Mouse (Mus musculus) gastrocnemius, adult 2 months (tissue): Measurements from ENCODE around the gene Baiap2. TPM values are rescaled to one million over a fixed set of nuclear protein-coding genes. Genes with fewer than 3 reads are reported as not detected.
A peak's percentile ranks its signal among the peaks of the same experiment; 100 is the strongest.

ENCODE experiments used
- DNase-seq: peaks from one replicate; pipeline ENCODE4 v3.0.0; 2022
- H3K27ac ChIP-seq: fragments of 200-600 bp; 2 replicates; pipeline ENCODE4 v1.8.1; 2022; ENCODE audit warnings: mild to moderate bottlenecking
- H3K4me3 ChIP-seq: fragments of 200-600 bp; 2 replicates; pipeline ENCODE4 v1.8.1; 2022; ENCODE audit warnings: mild to moderate bottlenecking, moderate library complexity
- CTCF ChIP-seq: fragments of 200-600 bp; IDR thresholded peaks from 2 replicates; pipeline ENCODE4 v1.8.1; 2022; ENCODE audit warnings: antibody characterized with exemption, mild to moderate bottlenecking, moderate library complexity
- intact Hi-C: fragments of 180-260 bp; cut with DNase I; formaldehyde crosslinking; loops from one replicate; pipeline ENCODE4 v1.15.1; 2025
- total RNA-seq, 2 experiments: library from RNA; stranded (reverse); gene quantifications; 2 replicates each; pipeline ENCODE4 v1.2.3; 2021

The Baiap2 gene
- total RNA-seq, 2 experiments from 2014 or later, result 1.5 to 2.0 TPM

GRCm38 (mm10) chr11:119929603-119930265 lies 12.8 kb upstream of the Baiap2 start:
- DNase-seq, result no peak
- no peak for TF ChIP-seq CTCF
- intact Hi-C loops, result no loop called here
- peak overlapping the region; percentile 48 for H3K27ac ChIP-seq
- no peak overlapping the region for H3K4me3 ChIP-seq

DNA sequence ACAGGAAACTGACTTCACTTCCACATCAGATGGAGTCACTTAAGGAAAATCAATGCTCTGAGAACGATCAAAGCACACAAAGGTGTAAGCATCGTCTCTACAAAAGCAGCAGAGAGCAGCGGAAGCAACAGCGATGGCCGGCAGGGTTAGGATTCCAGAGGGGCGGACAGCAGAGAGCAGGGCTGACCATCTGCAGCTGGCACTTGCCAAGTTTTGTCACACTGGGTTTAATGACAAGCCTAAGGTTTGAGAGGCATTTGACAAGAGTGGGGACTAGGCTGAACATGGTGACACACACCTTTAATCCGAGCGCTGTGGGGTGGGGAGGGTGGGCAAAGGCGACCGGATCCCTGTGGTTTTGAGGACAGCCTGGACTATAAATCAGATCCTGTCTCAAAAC lies 10.8 kb upstream of the Baiap2 start:
- Histone ChIP-seq H3K4me3 (no peak overlapping the region), H3K27ac (peak overlapping the region; percentile 40)
- DNase-seq, result no peak
- intact Hi-C loops, result no loop called here
- no peak for TF ChIP-seq CTCF

DNA sequence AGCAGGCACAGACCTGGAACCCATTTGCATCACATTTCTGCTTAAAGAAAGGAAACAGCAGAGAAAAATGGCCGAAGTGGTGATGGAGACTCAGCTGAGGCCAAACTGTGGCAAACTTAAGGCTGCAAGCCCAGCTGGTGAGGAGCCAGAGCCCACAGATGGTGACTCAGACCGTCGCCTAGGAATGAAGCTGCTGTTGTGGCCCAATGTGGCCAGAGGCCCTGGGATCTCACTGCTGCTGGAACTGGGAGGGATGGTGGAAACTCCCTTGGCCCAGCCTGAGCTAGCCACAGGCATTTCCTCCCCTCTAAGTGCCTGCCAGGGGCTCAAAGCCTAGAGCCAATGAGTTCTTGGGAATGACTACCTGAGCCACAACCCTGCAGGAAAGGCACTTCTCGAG lies 9.4 kb upstream of the Baiap2 start:
- no peak overlapping the region for H3K4me3 ChIP-seq
- peak overlapping the region; percentile 49; the same call in 1 of the 2 replicates for H3K27ac ChIP-seq
- intact Hi-C loops, result loop anchor here (1.0 kb wide), 1 partner anchor 13 kb away; no protein-coding TSS in a partner anchor
- TF ChIP-seq CTCF, result no peak
- peak; percentile 76 for DNase-seq

- H3K27ac ChIP-seq, result peak overlapping the region; percentile 49; the same call in 1 of the 2 replicates
- no peak for TF ChIP-seq CTCF
- intact Hi-C loops, result loop anchor here (1.0 kb wide), 1 partner anchor 14 kb away; no protein-coding TSS in a partner anchor
- DNase-seq, result no peak
- H3K4me3 ChIP-seq, result no peak overlapping the region
Observed at GRCm38 (mm10) chr11:119933819-119934583, 8.6 kb upstream of the Baiap2 start.

GRCm38 (mm10) chr11:119934773-119935172 lies 7.8 kb upstream of the Baiap2 start:
- no peak for TF ChIP-seq CTCF
- Histone ChIP-seq H3K27ac (no peak overlapping the region), H3K4me3 (no peak overlapping the region)
- DNase-seq, result no peak
- intact Hi-C loops, result loop anchor here (1.0 kb wide), 1 partner anchor 57 kb away; no protein-coding TSS in a partner anchor

DNA sequence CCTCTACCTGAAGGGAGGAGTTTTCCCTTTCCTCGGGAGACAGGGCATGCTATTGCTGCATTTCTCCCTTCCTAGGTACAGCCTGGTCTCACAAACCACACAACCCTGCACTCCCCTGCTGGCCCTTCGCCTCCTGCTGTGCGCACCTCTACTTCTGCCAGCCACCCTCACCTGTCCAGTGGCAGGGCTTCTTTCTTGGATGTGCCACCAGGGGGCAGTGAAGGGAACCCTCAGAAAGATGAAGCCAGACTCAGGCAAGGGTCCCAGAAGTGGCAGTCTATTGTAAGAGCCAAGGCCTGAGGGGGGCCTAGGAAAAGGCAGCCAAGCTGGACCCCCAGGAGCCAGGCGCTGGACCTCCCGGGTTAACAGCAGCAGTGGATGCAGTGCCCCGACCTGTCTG lies 7.1 kb upstream of the Baiap2 start:
- Histone ChIP-seq H3K4me3 (no peak overlapping the region), H3K27ac (no peak overlapping the region)
- TF ChIP-seq CTCF, result peak; percentile 88
- peak; percentile 80 for DNase-seq
- intact Hi-C loops, result loop anchor here (1.0 kb wide), 1 partner anchor 56 kb away; no protein-coding TSS in a partner anchor

- TF ChIP-seq CTCF, result no peak
- Histone ChIP-seq H3K4me3 (no peak overlapping the region), H3K27ac (no peak overlapping the region)
- DNase-seq, result no peak
- intact Hi-C loops, result no loop called here
Observed at GRCm38 (mm10) chr11:119936456-119936855, 6.1 kb upstream of the Baiap2 start.

DNA sequence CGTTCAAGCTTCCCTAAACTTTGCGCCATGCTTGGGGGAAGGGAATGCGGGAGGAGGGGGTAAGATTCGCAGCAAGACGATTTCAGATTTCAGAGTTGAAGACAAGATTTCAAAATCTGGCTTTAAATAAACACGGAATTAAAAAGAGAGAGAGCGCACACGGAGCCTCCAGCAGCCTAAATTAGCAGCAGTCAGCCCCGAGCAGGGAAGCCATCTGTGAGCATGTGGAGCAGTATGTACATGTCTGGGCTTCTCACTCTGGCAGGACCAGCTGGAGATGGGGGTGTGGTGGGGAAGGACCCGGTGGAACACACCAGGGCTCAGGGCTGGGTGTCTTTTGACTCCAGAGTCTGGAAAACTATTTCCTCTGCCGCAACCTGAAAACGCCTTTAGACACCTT lies 5.3 kb upstream of the Baiap2 start:
- Histone ChIP-seq H3K27ac (peak overlapping the region; percentile 12; the same call in 1 of the 2 replicates), H3K4me3 (no peak overlapping the region)
- intact Hi-C loops, result no loop called here
- no peak for DNase-seq
- no peak for TF ChIP-seq CTCF

GRCm38 (mm10) chr11:119937772-119938502 lies 4.6 kb upstream of the Baiap2 start:
- DNase-seq, result no peak
- TF ChIP-seq CTCF, result no peak
- Histone ChIP-seq H3K27ac (peak overlapping the region; percentile 54), H3K4me3 (no peak overlapping the region)
- intact Hi-C loops, result no loop called here

DNA sequence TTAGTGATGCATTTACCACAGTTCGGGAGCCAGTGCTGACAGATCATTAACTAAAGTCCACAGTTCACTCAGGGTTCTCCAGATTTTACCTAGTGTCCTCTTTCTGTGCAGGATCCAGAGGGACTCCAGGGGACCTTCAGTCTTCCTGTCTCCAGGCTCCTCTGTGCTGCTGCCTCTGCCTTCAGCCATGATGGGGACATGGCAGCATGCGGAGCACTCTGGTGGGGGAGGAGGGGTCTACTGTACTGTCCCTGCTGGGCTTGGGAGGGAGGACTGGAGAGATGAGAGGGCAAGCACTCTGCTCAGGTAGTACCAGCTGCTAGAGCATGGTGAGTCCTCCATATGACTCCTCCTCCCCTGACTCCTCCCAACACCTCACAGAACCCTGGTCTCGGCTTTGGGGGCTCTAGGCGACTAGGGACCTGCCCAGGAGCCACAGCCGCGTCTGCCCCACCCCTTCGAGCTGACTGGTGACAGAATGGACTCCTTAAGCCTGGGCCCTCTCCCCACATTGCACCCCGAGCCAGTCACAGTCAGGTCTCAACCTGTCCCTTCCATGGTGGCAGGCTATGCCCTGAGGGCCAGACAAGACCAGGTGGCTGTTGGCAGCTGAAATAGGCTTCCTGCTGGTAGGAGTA lies 3.4 kb upstream of the Baiap2 start:
- Histone ChIP-seq H3K27ac (no peak overlapping the region), H3K4me3 (no peak overlapping the region)
- no peak for DNase-seq
- intact Hi-C loops, result no loop called here
- no peak for TF ChIP-seq CTCF

GRCm38 (mm10) chr11:119939711-119940106 lies 2.9 kb upstream of the Baiap2 start:
- H3K27ac ChIP-seq, result no peak overlapping the region
- no peak overlapping the region for H3K4me3 ChIP-seq
- no peak for DNase-seq
- intact Hi-C loops, result no loop called here
- no peak for TF ChIP-seq CTCF

- DNase-seq, result no peak
- TF ChIP-seq CTCF, result no peak
- intact Hi-C loops, result no loop called here
- H3K27ac ChIP-seq, result no peak overlapping the region
- no peak overlapping the region for H3K4me3 ChIP-seq
Observed at GRCm38 (mm10) chr11:119940142-119940541, 2.4 kb upstream of the Baiap2 start.

DNA sequence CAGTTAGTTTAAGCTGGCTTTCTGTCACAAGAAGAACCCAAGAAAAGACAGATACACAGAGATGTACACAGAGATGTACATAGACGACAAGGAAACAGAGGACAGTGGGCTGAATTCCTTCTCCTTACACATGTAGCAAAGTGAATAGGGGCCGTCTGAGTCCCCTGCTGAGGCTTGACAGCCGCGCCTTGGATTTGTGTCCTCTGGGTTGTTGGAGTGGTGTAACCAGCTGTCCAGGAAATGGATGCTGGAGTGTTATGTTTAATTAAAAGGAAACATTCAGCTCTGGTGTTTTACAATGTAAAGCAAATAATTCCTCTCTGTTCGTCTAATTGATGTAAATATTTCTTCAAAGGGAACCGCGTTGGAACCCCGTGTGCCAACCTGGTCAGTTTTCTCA lies 769 bp upstream of the Baiap2 start:
- TF ChIP-seq CTCF, result no peak
- H3K4me3 ChIP-seq, result peak overlapping the region; percentile 89
- intact Hi-C loops, result no loop called here

More for the DNA sequence above, 769 bp upstream of the Baiap2 start:
- no peak for DNase-seq
- peak overlapping the region; percentile 79 for H3K27ac ChIP-seq
